Mouse (Mus musculus) midbrain, embryonic 11.5 days (tissue): ENCODE data around the gene Xylb. TPM values are rescaled to one million over a fixed set of nuclear protein-coding genes. Genes with fewer than 3 reads are reported as not detected.
"Not testable (repeated sequence)": the region's sequence is repeated elsewhere in the genome, so short reads cannot be mapped to it uniquely, and the experiment has no call there.

Experiments used
- ATAC-seq: fragments of 200-750 bp; cut with Nextera tagmentation; 2 replicates; pipeline ENCODE4 v1.8.0; 2017; ENCODE audit warnings: moderate TSS enrichment, moderate library complexity; ENCODE audit not compliant: low FRiP score
- DNase-seq: peaks from one replicate; pipeline ENCODE4 v3.0.0; 2015; ENCODE audit warnings: low spot score; ENCODE audit errors: missing footprints
- H3K27ac ChIP-seq: fragments of 300-500 bp; sonication (generic); 2 replicates; pipeline ENCODE4 v1.5.1; 2014; ENCODE audit warnings: low read depth, low read length
- H3K27me3 ChIP-seq: fragments of 300-500 bp; sonication (generic); 2 replicates; pipeline ENCODE4 v1.6.1; 2014; ENCODE audit warnings: mild to moderate bottlenecking, low read length, moderate library complexity, mixed read lengths; ENCODE audit not compliant: control insufficient read depth, insufficient read depth
- H3K36me3 ChIP-seq: fragments of 300-500 bp; sonication (generic); 2 replicates; pipeline ENCODE4 v1.6.1; 2014; ENCODE audit warnings: mild to moderate bottlenecking, low read length, moderate library complexity, mixed read lengths; ENCODE audit not compliant: control insufficient read depth, insufficient read depth
- H3K4me1 ChIP-seq: fragments of 300-500 bp; sonication (generic); 2 replicates; pipeline ENCODE4 v1.6.1; 2014; ENCODE audit warnings: low read length; ENCODE audit not compliant: control insufficient read depth, insufficient read depth
- H3K4me2 ChIP-seq: fragments of 300-500 bp; sonication (generic); 2 replicates; pipeline ENCODE4 v1.6.1; 2014; ENCODE audit warnings: mild to moderate bottlenecking, moderate library complexity
- H3K4me3 ChIP-seq: fragments of 300-500 bp; sonication (generic); 2 replicates; pipeline ENCODE4 v1.5.1; 2014; ENCODE audit warnings: low read depth, low read length
- H3K9ac ChIP-seq: fragments of 300-500 bp; sonication (generic); 2 replicates; pipeline ENCODE4 v1.6.1; 2014; ENCODE audit warnings: low read length
- H3K9me3 ChIP-seq: fragments of 300-500 bp; sonication (generic); 2 replicates; pipeline ENCODE4 v1.6.1; 2016; ENCODE audit warnings: low read length; ENCODE audit not compliant: control insufficient read depth
- WGBS: fragments of 180-500 bp; shearing (Covaris S2); extraction: QIAGEN DNeasy Blood & Tissue Kit; methylation state at CpG from one replicate; pipeline ENCODE4 v1.1.7; 2014; 5-methylcytosine and 5-hydroxymethylcytosine counted together
- polyA plus RNA-seq: library from polyadenylated mRNA; unstranded; fragments of >200 nt; fragmentation: Nextera tagmentation; extraction: Ambion mirVana; gene quantifications from 2 replicates; pipeline ENCODE4 v1.2.1, GENCODE M21; 2014

The Xylb gene
- polyA plus RNA-seq, 1 experiment from 2014 or later, result 6.5 TPM

DNA sequence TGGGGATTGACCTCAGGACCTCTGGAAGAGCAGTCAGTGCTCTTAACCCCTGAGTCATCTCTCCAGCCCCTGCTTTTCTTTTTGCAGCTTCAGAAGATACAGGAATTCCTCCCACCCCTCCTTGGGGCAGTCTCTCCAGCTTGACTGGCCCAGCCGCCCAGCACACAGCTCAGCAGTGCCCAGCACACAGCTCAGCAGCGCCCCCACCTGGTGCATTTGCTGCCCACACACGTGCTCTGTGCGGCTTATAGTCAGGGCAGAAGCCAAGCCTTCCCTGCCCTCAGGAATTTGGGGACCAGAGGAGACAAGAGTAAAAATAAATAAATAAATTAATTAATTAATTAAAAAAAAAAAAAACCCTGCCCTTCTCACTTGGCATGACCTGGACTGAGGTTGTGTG, 5.1 kb upstream of the Xylb start:
- H3K4me1 ChIP-seq, result no peaks in the 10 kb centered on the region
- H3K4me3 ChIP-seq, result no peak overlapping the region
- 19% methylated on average over 4 of the region's 4 CpGs for WGBS
- no peaks in the 10 kb centered on the region for H3K27me3 ChIP-seq
- DNase-seq, result peak; percentile 99
- peaks cover 8% of the 10 kb centered on the region for H3K36me3 ChIP-seq
- H3K9ac ChIP-seq, result no peak overlapping the region
- peak; percentile 83 for ATAC-seq
- no peaks in the 10 kb centered on the region for H3K9me3 ChIP-seq
- no peak overlapping the region for H3K4me2 ChIP-seq
- no peak overlapping the region for H3K27ac ChIP-seq

DNA sequence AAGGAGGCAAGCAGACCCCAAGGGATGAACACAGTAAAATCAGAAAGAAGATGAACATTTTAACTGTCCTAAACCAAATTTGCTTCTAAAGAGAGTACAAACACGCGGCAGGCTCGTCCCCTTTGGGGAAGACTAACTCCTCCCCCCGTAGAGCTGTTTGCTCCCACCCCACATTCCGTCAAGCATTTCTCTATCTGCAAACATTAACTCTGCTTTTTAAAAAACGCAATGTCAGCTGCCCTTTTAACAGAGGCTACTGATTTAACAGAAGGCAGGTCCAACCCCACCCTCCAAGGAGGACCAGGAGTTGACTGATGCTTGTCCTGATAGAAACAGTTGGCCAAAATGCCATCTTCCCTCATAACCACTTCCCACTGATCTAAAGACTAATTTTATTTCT, 3.3 kb upstream of the Xylb start:
- H3K4me1 ChIP-seq, result no peaks in the 10 kb centered on the region; the same call in 1 of the 2 replicates
- H3K27ac ChIP-seq, result no peak overlapping the region
- H3K4me2 ChIP-seq, result no peak overlapping the region
- no peaks in the 10 kb centered on the region for H3K9me3 ChIP-seq
- DNase-seq, result peak; percentile 28
- no peak overlapping the region for H3K9ac ChIP-seq
- no peaks in the 10 kb centered on the region for H3K27me3 ChIP-seq
- no peak for ATAC-seq
- H3K4me3 ChIP-seq, result no peak overlapping the region
- peaks cover 8% of the 10 kb centered on the region for H3K36me3 ChIP-seq
- WGBS, result 80% methylated on average over 6 of the region's 6 CpGs

DNA sequence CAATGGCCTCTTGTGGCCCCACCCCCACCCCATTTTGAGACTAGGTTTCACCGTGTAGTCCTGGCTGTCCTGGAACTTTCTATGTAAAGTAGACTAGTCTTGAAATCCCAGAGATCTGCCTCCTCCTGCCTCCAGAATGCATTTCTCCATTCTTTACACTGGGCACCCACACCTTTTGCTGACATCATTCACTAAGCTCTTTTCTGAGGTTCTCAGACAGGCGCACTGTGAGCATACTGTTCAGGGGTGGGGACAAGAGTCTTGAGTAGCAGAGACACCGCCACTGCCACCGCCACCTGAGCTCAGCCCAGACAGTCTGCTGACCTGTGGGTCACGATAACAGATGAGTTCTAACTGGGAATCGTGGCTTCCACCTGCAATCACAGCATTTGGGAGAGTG, 1.2 kb upstream of the Xylb start:
- no peak overlapping the region for H3K4me3 ChIP-seq
- WGBS, result 91% methylated on average over 6 of the region's 6 CpGs
- ATAC-seq (no peak), DNase-seq (peak; percentile 75)
- no peaks in the 10 kb centered on the region for H3K9me3 ChIP-seq
- no peak overlapping the region for H3K9ac ChIP-seq
- H3K36me3 ChIP-seq, result 0 out of 2 replicates have a peak, but pooled peaks cover 1% of the 10 kb centered on the region
- no peaks in the 10 kb centered on the region for H3K27me3 ChIP-seq
- H3K4me2 ChIP-seq, result no peak overlapping the region
- no peak overlapping the region for H3K27ac ChIP-seq
- no peaks in the 10 kb centered on the region; the same call in 1 of the 2 replicates for H3K4me1 ChIP-seq

DNA sequence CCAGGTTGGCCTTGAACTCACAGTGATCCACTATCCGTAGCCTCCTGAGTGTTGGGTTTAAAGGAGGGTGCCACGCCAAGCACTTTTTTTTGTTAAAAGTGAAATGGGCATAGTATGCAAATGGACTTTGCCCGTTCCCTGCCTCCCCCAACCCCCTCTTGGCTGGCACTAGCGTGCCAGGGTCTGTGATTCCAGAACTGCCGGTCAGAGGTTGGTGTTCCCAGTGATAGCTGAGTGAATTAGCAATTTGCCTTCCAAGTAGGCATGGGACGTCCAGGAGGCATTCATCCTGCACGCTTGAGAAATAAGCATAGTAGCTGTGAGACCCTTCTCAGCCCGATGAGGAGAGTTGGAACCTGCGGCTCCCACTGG, 863 bp downstream of the Xylb start:
- Histone ChIP-seq H3K9me3 (no peaks in the 10 kb centered on the region), H3K27me3 (no peaks in the 10 kb centered on the region), H3K36me3 (no peaks in the 10 kb centered on the region), H3K4me1 (no peaks in the 10 kb centered on the region; the same call in 1 of the 2 replicates), H3K4me3 (peak overlapping the region; percentile 64), H3K9ac (peak overlapping the region; percentile 77), H3K27ac (no peak overlapping the region), H3K4me2 (peak overlapping the region; percentile 93)
- DNase-seq (no peak), ATAC-seq (no peak)
- 42% methylated on average over 9 of the region's 9 CpGs for WGBS

DNA sequence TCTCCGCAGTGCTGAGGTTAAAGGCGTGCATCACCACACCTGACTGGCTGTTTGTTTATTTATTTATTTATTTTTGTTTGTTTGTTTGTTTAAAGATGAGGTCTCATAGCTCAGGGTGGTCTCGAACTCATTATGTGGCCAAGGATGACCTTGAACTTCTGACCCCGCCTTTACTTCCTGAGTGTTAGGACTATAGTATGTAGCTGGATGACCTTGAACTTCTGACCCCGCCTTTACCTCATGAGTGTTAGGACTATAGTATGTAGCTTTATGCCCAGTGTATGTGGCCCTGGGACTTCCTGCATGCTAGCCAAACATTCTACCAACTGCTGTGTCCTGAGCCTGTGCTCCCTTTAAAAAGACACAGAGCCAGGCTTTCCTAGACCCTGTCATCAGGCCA, 4.2 kb downstream of the Xylb start:
- Histone ChIP-seq H3K36me3 (no peaks in the 10 kb centered on the region), H3K4me1 (no peaks in the 10 kb centered on the region; the same call in 1 of the 2 replicates), H3K27me3 (no peaks in the 10 kb centered on the region), H3K9me3 (no peaks in the 10 kb centered on the region), H3K9ac (no peak overlapping the region), H3K4me3 (no peak overlapping the region), H3K4me2 (no peak overlapping the region), H3K27ac (no peak overlapping the region)
- no peak for ATAC-seq
- WGBS, result 96% methylated on average over 5 of the region's 5 CpGs
- DNase-seq, result no peak

DNA sequence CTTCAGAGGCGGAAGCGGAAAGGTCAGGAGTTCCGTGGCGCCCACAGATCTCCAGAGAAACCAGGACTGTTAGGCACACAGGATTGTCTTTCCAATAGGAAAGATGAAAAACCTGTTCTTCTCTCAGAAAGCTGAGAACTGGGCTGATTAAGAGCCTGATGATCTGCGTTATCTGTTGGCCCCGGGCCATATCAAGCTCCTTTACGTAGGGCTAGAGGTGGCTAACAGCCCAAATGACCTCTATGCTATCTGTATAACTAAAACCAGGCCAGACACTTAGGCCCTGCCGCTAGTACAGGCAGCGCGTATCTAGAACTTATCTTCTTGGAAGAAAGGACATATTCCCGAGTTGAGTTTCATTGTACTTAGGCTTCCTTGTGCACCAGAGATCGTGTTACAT, 6.0 kb downstream of the Xylb start:
- Histone ChIP-seq H3K27ac (no peak overlapping the region), H3K4me2 (no peak overlapping the region), H3K27me3 (no peaks in the 10 kb centered on the region), H3K36me3 (no peaks in the 10 kb centered on the region), H3K4me3 (no peak overlapping the region), H3K9ac (no peak overlapping the region), H3K4me1 (no peaks in the 10 kb centered on the region), H3K9me3 (no peaks in the 10 kb centered on the region)
- DNase-seq, result no peak
- 92% methylated on average over 12 of the region's 12 CpGs for WGBS
- ATAC-seq, result no peak

DNA sequence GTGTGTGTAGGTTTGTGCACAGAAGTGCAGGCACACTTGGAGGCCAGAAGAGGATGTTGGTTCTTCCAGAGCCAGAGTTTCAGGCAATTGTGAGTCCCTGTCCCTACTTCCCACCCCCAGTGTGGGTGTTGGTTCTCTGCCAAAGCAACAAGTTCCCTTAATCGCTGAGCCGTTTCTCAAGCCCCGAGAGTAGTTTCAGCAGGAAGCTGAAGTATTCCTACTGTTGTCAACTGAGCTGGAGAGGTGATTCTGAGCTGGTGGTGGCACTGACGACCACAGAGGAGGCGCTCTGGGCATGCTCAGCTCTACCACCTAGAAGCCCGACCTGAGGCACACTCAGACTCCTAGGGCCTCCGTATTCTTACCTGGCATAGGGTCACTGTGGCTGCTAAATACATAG, 8.1 kb downstream of the Xylb start, which contains the start of gene Slc22a14:
Gene Slc22a14 (minus strand): TSS at position 270 of the 400 bp plus-strand sequence.
- ATAC-seq (no peak), DNase-seq (no peak)
- no peak within 1 kb of the TSS for H3K4me2 ChIP-seq
- H3K4me3 ChIP-seq, result no peak within 1 kb of the TSS
- H3K27me3 ChIP-seq, result no peaks in the 10 kb centered on the region
- H3K27ac ChIP-seq, result no peak within 1 kb of the TSS
- H3K4me1 ChIP-seq, result no peaks in the 10 kb centered on the region
- H3K9ac ChIP-seq, result no peak within 1 kb of the TSS
- H3K9me3 ChIP-seq, result no peaks in the 10 kb centered on the region
- H3K36me3 ChIP-seq, result no peaks in the 10 kb centered on the region
- WGBS, result 79% methylated on average over 7 of the region's 7 CpGs

DNA sequence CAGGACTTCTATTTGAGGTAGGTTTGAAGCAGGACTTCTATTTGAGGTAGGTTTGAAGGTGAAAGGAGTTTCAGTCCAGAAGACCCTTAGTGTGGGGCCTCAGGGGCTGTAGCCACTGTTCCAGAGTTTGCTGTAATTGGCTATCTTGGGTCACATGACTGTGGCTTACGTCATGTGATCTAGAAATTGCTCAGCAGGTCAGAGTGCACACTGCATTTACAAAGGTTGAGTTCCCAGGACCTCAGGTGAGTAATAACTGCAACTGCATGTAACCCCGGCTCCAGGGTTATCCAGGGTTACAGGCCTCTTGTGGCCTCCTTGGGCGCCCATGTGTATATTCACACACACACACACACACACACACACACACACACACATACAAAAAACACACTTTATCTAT, 11.2 kb downstream of the Xylb start:
- Histone ChIP-seq H3K27me3 (no peaks in the 10 kb centered on the region), H3K9me3 (no peaks in the 10 kb centered on the region), H3K4me2 (no peak overlapping the region), H3K4me1 (no peaks in the 10 kb centered on the region), H3K4me3 (no peak overlapping the region), H3K9ac (no peak overlapping the region), H3K27ac (no peak overlapping the region), H3K36me3 (no peaks in the 10 kb centered on the region)
- DNase-seq (peak; percentile 17), ATAC-seq (no peak)
- WGBS, result 97% methylated on average over 3 of the region's 3 CpGs

DNA sequence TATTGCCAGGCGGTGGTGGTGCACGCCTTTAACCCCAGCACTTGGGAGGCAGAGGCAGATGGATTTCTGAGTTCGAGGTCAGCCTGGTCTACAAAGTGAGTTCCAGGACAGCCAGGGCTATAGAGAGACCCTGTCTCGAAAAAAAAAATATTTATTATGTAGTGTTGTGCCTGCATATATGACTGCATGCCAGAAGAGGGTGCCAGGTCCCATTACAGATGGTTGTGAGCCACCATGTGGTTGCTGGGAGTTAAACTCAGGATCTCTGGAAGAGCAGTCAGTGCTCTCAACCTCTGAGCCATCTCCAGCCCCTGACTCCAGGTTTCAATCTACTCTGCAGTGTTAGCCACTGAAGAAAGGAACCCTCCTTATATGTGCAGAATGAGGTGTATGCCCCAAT, 13.6 kb downstream of the Xylb start:
- not testable (repeated sequence) for DNase-seq, H3K4me3 ChIP-seq, H3K4me1 ChIP-seq, H3K36me3 ChIP-seq, H3K27ac ChIP-seq, H3K9me3 ChIP-seq, H3K9ac ChIP-seq, H3K4me2 ChIP-seq, H3K27me3 ChIP-seq, ATAC-seq
- 92% methylated on average over 4 of the region's 4 CpGs for WGBS

DNA sequence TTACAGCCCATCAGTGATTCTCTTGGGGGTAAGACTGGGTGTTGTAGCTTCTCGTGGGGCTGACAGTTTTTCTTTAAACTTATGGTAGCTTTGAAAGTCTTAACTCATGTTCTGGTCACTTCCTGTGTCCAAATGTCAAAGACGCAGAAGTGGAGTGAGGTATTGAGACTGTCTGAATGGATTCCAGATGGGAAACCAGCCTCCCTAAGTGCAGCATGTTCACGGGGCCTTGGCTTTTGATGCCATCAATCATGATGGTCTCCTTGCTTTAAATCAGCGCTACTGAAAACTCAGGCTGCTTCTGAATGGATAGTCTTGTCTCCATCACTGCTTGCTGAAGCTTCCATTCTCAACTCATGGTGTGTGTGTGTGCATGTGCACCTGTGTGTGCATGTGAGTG, 14.1 kb downstream of the Xylb start:
- WGBS, result 87% methylated on average over 4 of the region's 4 CpGs
- no peak for ATAC-seq
- H3K9me3 ChIP-seq, result no peaks in the 10 kb centered on the region
- no peak overlapping the region for H3K4me2 ChIP-seq
- H3K27ac ChIP-seq, result no peak overlapping the region
- no peak overlapping the region for H3K9ac ChIP-seq
- DNase-seq, result no peak
- no peaks in the 10 kb centered on the region for H3K36me3 ChIP-seq
- no peak overlapping the region for H3K4me3 ChIP-seq
- no peaks in the 10 kb centered on the region for H3K4me1 ChIP-seq
- H3K27me3 ChIP-seq, result no peaks in the 10 kb centered on the region
